Mouse (Mus musculus) CD4-positive helper T cell, adult 2 months (primary cell): ENCODE data around the gene Myh6.

ENCODE experiments used
- DNase-seq: peaks from one replicate; pipeline ENCODE4 v3.0.0-alpha.2; 2012; ENCODE audit warnings: low read depth, missing footprints, low spot score

The Myh6 gene

DNA sequence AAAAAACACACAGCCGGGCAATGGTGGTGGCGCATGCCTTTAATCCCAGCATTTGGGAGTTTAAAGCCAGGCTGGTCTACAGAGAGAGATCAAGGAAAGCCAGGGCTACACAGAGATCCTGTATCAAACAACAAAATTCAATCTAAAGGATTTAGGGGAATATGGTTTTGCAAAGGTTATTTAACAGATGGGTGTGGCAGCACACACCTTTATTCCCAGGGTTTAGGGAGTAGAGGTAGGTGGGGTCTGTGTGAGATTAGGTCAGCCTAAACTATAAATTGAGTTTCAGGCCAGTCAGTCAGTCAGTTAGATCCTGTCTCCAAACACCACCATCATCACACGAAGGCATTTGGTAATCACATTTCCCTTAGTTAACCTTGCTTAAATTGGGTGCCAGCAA is 74.5 kb downstream of the Myh6 start, which contains the start of gene Pabpn1:
TSS of gene Pabpn1 (plus strand) at position 301 of the 400 bp plus-strand sequence.
- DNase-seq: no peak
